Mouse (Mus musculus): ENCODE results near the gene Plekhj1. TPM values are rescaled to one million over a fixed set of nuclear protein-coding genes. Genes with fewer than 3 reads are reported as not detected.

Gene Plekhj1
- polyA plus RNA-seq, 1 experiment, result 59.5 TPM

- Histone ChIP-seq H3K4me1 (ENCODE audit: control insufficient read depth, insufficient read depth, low read length) (0 out of 2 replicates have a peak, but pooled peaks cover 2% of the 10 kb centered on the region), H3K4me3 (ENCODE audit: insufficient read depth, low read length) (peak overlapping the region; percentile 0), H3K27ac (ENCODE audit: insufficient read depth, low read length) (0 out of 2 replicates have a peak overlapping the region, but pooled peaks have one; percentile 8)
- TF ChIP-seq POLR2A (IDR thresholded peaks at IDR 0.05; ENCODE audit: extremely low read depth, insufficient read depth, low read length), result 0 out of 2 replicates have a peak, but pooled peaks have one; percentile 31
- no peak for TF ChIP-seq CTCF (IDR thresholded peaks at IDR 0.05; ENCODE audit: extremely low read depth, insufficient read depth, low read length)
These were observed 9.9 kb upstream of the Plekhj1 start for GRCm38 (mm10) chr10:80808099-80808984.

- no peak for TF ChIP-seq CTCF (IDR thresholded peaks at IDR 0.05; ENCODE audit: extremely low read depth, insufficient read depth, low read length)
- peak; percentile 78; the same call in 1 of the 2 replicates for TF ChIP-seq POLR2A (IDR thresholded peaks at IDR 0.05; ENCODE audit: extremely low read depth, insufficient read depth, low read length)
These were observed 8.7 kb upstream of the Plekhj1 start for GRCm38 (mm10) chr10:80807057-80807627.

GRCm38 (mm10) chr10:80806341-80807056 is 8.1 kb upstream of the Plekhj1 start:
- H3K27ac ChIP-seq (ENCODE audit: insufficient read depth, low read length), result peak overlapping the region; percentile 91
- H3K4me1 ChIP-seq (ENCODE audit: control insufficient read depth, insufficient read depth, low read length), result 0 out of 2 replicates have a peak, but pooled peaks cover 2% of the 10 kb centered on the region
- no peak for TF ChIP-seq POLR2A (IDR thresholded peaks at IDR 0.05; ENCODE audit: extremely low read depth, insufficient read depth, low read length)
- no peak for TF ChIP-seq CTCF (IDR thresholded peaks at IDR 0.05; ENCODE audit: extremely low read depth, insufficient read depth, low read length)
- H3K4me3 ChIP-seq (ENCODE audit: insufficient read depth, low read length), result peak overlapping the region; percentile 3

More at GRCm38 (mm10) chr10:80807057-80807627, 8.7 kb upstream of the Plekhj1 start:
- Histone ChIP-seq H3K27ac (ENCODE audit: insufficient read depth, low read length) (peak overlapping the region; percentile 91), H3K4me3 (ENCODE audit: insufficient read depth, low read length) (peak overlapping the region; percentile 3), H3K4me1 (ENCODE audit: control insufficient read depth, insufficient read depth, low read length) (0 out of 2 replicates have a peak, but pooled peaks cover 2% of the 10 kb centered on the region)

- Histone ChIP-seq H3K4me1 (ENCODE audit: control insufficient read depth, insufficient read depth, low read length) (0 out of 2 replicates have a peak, but pooled peaks cover 2% of the 10 kb centered on the region), H3K27ac (ENCODE audit: insufficient read depth, low read length) (no peak overlapping the region)
- TF ChIP-seq CTCF (IDR thresholded peaks at IDR 0.05; ENCODE audit: extremely low read depth, insufficient read depth, low read length), result peak; percentile 58
- TF ChIP-seq POLR2A (IDR thresholded peaks at IDR 0.05; ENCODE audit: extremely low read depth, insufficient read depth, low read length), result no peak
These were observed 7.5 kb upstream of the Plekhj1 start for GRCm38 (mm10) chr10:80805925-80806324.

DNA sequence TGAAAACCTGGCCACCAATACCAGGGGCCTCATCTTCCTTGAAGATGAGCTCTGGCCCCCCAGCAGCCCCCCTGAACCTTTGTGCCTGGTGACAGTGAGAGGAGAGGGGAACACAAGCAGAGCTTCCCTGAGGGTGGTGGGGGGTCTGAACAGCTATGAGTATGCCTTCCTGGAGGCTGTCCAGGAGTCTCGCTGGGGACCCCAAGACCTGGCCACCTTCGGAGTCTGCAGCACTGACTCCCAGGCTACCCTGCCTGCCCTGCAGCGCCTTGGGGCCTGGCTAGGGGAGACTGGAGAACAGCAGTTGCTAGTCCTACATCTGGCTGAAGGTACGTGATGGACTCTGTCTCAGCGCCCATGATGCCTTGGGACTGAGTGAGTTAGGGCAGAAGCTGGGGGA is 6.9 kb upstream of the Plekhj1 start:
- TF ChIP-seq CTCF (IDR thresholded peaks at IDR 0.05; ENCODE audit: extremely low read depth, insufficient read depth, low read length), result no peak
- no peak for TF ChIP-seq POLR2A (IDR thresholded peaks at IDR 0.05; ENCODE audit: extremely low read depth, insufficient read depth, low read length)
- Histone ChIP-seq H3K4me3 (ENCODE audit: insufficient read depth, low read length) (no peak overlapping the region), H3K27ac (ENCODE audit: insufficient read depth, low read length) (no peak overlapping the region), H3K4me1 (ENCODE audit: control insufficient read depth, insufficient read depth, low read length) (0 out of 2 replicates have a peak, but pooled peaks cover 2% of the 10 kb centered on the region)

More at GRCm38 (mm10) chr10:80805925-80806324, 7.5 kb upstream of the Plekhj1 start:
- no peak overlapping the region for H3K4me3 ChIP-seq (ENCODE audit: insufficient read depth, low read length)

DNA sequence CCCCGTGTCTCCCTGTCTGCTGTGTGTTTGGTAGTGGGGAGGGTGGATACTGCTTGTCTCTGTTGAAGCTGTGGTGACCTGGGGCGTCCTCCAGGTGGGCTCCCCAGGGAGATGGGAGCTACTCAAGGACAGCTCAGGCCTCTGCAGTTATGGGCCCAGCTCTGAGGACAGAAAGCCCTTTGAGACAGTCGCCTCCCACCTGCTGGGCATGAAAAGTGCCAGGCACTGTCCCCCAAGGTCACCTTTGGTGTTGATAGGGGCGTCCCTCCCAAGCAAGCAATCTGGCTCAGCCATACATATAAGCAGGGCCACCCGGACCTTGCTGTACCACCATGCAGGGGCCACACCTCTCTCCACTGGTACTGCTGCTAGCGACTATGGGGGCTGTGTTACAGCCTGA is 6.5 kb upstream of the Plekhj1 start, which contains the start of gene Amh:
Amh (plus strand) TSS at position 328 of the 400 bp plus-strand sequence.
- H3K4me3 ChIP-seq (ENCODE audit: insufficient read depth, low read length), result no peak within 1 kb of the TSS
- TF ChIP-seq POLR2A (IDR thresholded peaks at IDR 0.05; ENCODE audit: extremely low read depth, insufficient read depth, low read length), result no peak
- TF ChIP-seq CTCF (IDR thresholded peaks at IDR 0.05; ENCODE audit: extremely low read depth, insufficient read depth, low read length), result no peak
- no peak within 1 kb of the TSS for H3K27ac ChIP-seq (ENCODE audit: insufficient read depth, low read length)
- 0 out of 2 replicates have a peak, but pooled peaks cover 2% of the 10 kb centered on the region for H3K4me1 ChIP-seq (ENCODE audit: control insufficient read depth, insufficient read depth, low read length)

GRCm38 (mm10) chr10:80804340-80804739 is 5.9 kb upstream of the Plekhj1 start:
- Histone ChIP-seq H3K4me1 (ENCODE audit: control insufficient read depth, insufficient read depth, low read length) (peaks cover 3% of the 10 kb centered on the region; the same call in 1 of the 2 replicates), H3K4me3 (ENCODE audit: insufficient read depth, low read length) (no peak overlapping the region), H3K27ac (ENCODE audit: insufficient read depth, low read length) (no peak overlapping the region)
- TF ChIP-seq POLR2A (IDR thresholded peaks at IDR 0.05; ENCODE audit: extremely low read depth, insufficient read depth, low read length) (no peak), CTCF (IDR thresholded peaks at IDR 0.05; ENCODE audit: extremely low read depth, insufficient read depth, low read length) (no peak)

DNA sequence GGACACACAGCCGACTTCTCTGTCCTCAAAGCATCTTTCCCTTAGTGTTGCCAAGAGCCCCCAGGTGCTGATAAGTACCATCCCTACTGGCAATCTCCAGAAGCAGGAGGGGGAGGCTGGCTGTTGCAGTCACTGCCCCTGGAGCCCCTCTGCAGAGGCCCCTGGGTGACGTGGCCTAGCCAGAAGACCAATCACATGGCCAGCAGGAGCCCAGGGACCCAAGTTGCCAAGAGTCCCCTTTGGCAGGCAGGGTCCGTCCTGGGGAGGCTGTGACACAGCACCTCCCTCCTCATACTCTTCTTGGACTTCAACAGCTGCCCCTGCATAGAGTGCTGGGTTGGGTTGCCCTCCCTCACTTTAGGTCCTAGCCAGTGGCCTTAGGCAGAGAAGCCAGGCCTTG is 4.6 kb upstream of the Plekhj1 start:
- H3K4me1 ChIP-seq (ENCODE audit: control insufficient read depth, insufficient read depth, low read length), result peaks cover 3% of the 10 kb centered on the region; the same call in 1 of the 2 replicates
- no peak overlapping the region for H3K4me3 ChIP-seq (ENCODE audit: insufficient read depth, low read length)
- no peak overlapping the region for H3K27ac ChIP-seq (ENCODE audit: insufficient read depth, low read length)
- TF ChIP-seq CTCF (IDR thresholded peaks at IDR 0.05; ENCODE audit: extremely low read depth, insufficient read depth, low read length) (no peak), POLR2A (IDR thresholded peaks at IDR 0.05; ENCODE audit: extremely low read depth, insufficient read depth, low read length) (no peak)
